Mouse (Mus musculus): ENCODE data around the gene Lmf1. TPM values are rescaled to one million over a fixed set of nuclear protein-coding genes. Genes with fewer than 3 reads are reported as not detected.

The Lmf1 gene
- total and polyA plus RNA-seq, 3 experiments, result 14.0 to 30.5 TPM; not detected in 1

DNA sequence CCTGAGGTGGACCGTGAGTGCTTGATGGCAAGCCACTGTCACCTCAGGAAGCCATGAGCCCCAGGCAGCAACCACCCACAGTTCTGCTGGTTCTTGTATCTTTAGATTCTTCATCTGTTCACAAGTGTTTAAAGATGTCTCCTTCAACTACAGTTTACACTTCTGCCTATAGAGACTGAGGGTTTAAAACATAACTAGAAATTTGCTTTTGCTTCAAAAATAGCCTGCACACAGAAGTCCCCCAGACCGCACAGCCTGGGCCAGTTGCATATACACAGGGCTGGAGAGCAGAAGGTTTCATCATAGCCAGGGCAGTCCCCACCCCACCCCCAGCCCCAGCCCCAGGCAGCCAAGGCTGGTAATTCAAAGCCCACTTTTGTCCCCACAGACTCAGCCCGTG, 65.9 kb downstream of the Lmf1 start:
- no peaks in the 10 kb centered on the region for H3K79me2 ChIP-seq (ENCODE audit: control insufficient read depth, insufficient read depth, low read length, poor library complexity)
- H3K27ac ChIP-seq (ENCODE audit: control insufficient read depth, low read depth, low read length), result no peak overlapping the region
- no peak for DNase-seq (ENCODE audit: low read depth, low spot score)
- H3K9me3 ChIP-seq (replicated peaks; ENCODE audit: insufficient read depth, low read length), result no peaks in the 10 kb centered on the region
- no peak overlapping the region for H3K4me3 ChIP-seq (ENCODE audit: control insufficient read depth in 1 of 2, insufficient read depth in 1 of 2, low read depth in 2 of 2, low read length in 2 of 2)
- no peak overlapping the region for H3K9ac ChIP-seq (ENCODE audit: control insufficient read depth, low read depth, low read length, poor library complexity, severe bottlenecking)
- H3K36me3 ChIP-seq (ENCODE audit: control insufficient read depth in 1 of 2, insufficient read depth in 2 of 2, low read length in 2 of 2), result no peaks in the 10 kb centered on the region
- no peak for TF ChIP-seq CTCF (IDR thresholded peaks at IDR 0.05 in 2 of 3, conservative IDR thresholded peaks at IDR 0.05 in 1 of 3; ENCODE audit: control insufficient read depth in 1 of 3, insufficient read depth in 1 of 3, low read depth in 2 of 3, low read length in 3 of 3, poor library complexity in 1 of 3, severe bottlenecking in 1 of 3)
- TF ChIP-seq MYB (IDR thresholded peaks at IDR 0.05; ENCODE audit: low read depth, low read length), result no peak
- TF ChIP-seq JUND (IDR thresholded peaks at IDR 0.05; ENCODE audit: low read depth, low read length), result no peak
- no peak for TF ChIP-seq ZKSCAN1 (IDR thresholded peaks at IDR 0.05; ENCODE audit: low read depth, low read length)
- TF ChIP-seq MAX (IDR thresholded peaks at IDR 0.05; ENCODE audit: low read length), result no peak
- no peak for TF ChIP-seq MAZ (IDR thresholded peaks at IDR 0.05; ENCODE audit: low read depth, low read length)
- TF ChIP-seq CHD1 (IDR thresholded peaks at IDR 0.05; ENCODE audit: low read depth, low read length), result no peak
- TF ChIP-seq USF1 (IDR thresholded peaks at IDR 0.05; ENCODE audit: low read depth, low read length), result no peak
- TF ChIP-seq E2F4 (IDR thresholded peaks at IDR 0.05; ENCODE audit: borderline replicate concordance, low read depth, low read length), result no peak
- TF ChIP-seq MYC (IDR thresholded peaks at IDR 0.05; ENCODE audit: low read depth, low read length), result no peak
- no peak for TF ChIP-seq ZMIZ1 (IDR thresholded peaks at IDR 0.05; ENCODE audit: low read depth, low read length)
- no peak for TF ChIP-seq TBP (IDR thresholded peaks at IDR 0.05; ENCODE audit: low read depth, low read length)
- TF ChIP-seq POLR2AphosphoS2 (IDR thresholded peaks at IDR 0.05; ENCODE audit: low read length), result no peak
- no peak for TF ChIP-seq USF2 (IDR thresholded peaks at IDR 0.05; ENCODE audit: borderline replicate concordance in 1 of 2, insufficient read depth in 1 of 2, low read depth in 1 of 2, low read length in 2 of 2)
- no peak for TF ChIP-seq POLR2A (IDR thresholded peaks at IDR 0.05; ENCODE audit: control insufficient read depth in 1 of 2, insufficient read depth in 1 of 2, low read depth in 1 of 2, low read length in 2 of 2, poor library complexity in 1 of 2)
- TF ChIP-seq RAD21 (IDR thresholded peaks at IDR 0.05; ENCODE audit: low read depth, low read length), result no peak
- no peak for TF ChIP-seq TAL1 (IDR thresholded peaks at IDR 0.05; ENCODE audit: low read length)
- no peak for TF ChIP-seq KAT2A (conservative IDR thresholded peaks at IDR 0.05; ENCODE audit: low read depth, low read length)
- no peaks in the 10 kb centered on the region for H3K4me1 ChIP-seq (ENCODE audit: control insufficient read depth in 1 of 2, insufficient read depth in 2 of 2, low read length in 2 of 2)
- H3K27me3 ChIP-seq (ENCODE audit: control insufficient read depth in 1 of 2, insufficient read depth in 2 of 2, low read length in 2 of 2), result no peaks in the 10 kb centered on the region

DNA sequence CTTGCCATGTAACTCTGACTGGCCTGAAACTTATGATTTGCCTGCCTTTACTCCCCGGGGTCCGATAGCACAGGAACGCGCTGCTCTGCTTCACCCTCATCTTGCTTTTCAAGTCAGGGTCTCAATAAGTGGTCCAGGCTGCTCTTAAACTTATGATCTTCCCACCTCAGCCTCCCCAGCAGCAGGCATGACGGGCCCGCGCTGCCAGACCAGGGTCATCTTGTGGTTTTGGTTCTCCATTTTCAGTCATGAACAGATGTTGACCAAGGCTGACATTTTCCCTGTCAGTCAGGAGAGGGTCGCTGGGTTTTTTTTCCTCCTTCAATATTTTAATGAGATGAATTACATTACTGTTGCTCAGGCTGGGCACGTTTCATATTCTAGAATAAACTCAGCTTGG, 66.8 kb downstream of the Lmf1 start:
- no peak for DNase-seq (ENCODE audit: low read depth, low spot score)
- Histone ChIP-seq H3K79me2 (ENCODE audit: control insufficient read depth, insufficient read depth, low read length, poor library complexity) (no peaks in the 10 kb centered on the region), H3K4me3 (ENCODE audit: control insufficient read depth in 1 of 2, insufficient read depth in 1 of 2, low read depth in 2 of 2, low read length in 2 of 2) (no peak overlapping the region), H3K36me3 (ENCODE audit: control insufficient read depth in 1 of 2, insufficient read depth in 2 of 2, low read length in 2 of 2) (no peaks in the 10 kb centered on the region), H3K27me3 (ENCODE audit: control insufficient read depth in 1 of 2, insufficient read depth in 2 of 2, low read length in 2 of 2) (no peaks in the 10 kb centered on the region), H3K9ac (ENCODE audit: control insufficient read depth, low read depth, low read length, poor library complexity, severe bottlenecking) (no peak overlapping the region), H3K4me1 (ENCODE audit: control insufficient read depth in 1 of 2, insufficient read depth in 2 of 2, low read length in 2 of 2) (no peaks in the 10 kb centered on the region), H3K27ac (ENCODE audit: control insufficient read depth, low read depth, low read length) (no peak overlapping the region), H3K9me3 (replicated peaks; ENCODE audit: insufficient read depth, low read length) (no peaks in the 10 kb centered on the region)
- no peak for TF ChIP-seq CTCF (IDR thresholded peaks at IDR 0.05 in 2 of 3, conservative IDR thresholded peaks at IDR 0.05 in 1 of 3; ENCODE audit: control insufficient read depth in 1 of 3, insufficient read depth in 1 of 3, low read depth in 2 of 3, low read length in 3 of 3, poor library complexity in 1 of 3, severe bottlenecking in 1 of 3)
- TF ChIP-seq USF2 (IDR thresholded peaks at IDR 0.05; ENCODE audit: borderline replicate concordance in 1 of 2, insufficient read depth in 1 of 2, low read depth in 1 of 2, low read length in 2 of 2), result no peak
- TF ChIP-seq BHLHE40 (IDR thresholded peaks at IDR 0.05; ENCODE audit: borderline replicate concordance, low read depth, low read length), result no peak
- TF ChIP-seq SMC3 (IDR thresholded peaks at IDR 0.05; ENCODE audit: low read depth, low read length), result no peak
- TF ChIP-seq E2F4 (IDR thresholded peaks at IDR 0.05; ENCODE audit: borderline replicate concordance, low read depth, low read length), result no peak
- TF ChIP-seq CHD1 (IDR thresholded peaks at IDR 0.05; ENCODE audit: low read depth, low read length), result no peak
- TF ChIP-seq ZC3H11A (IDR thresholded peaks at IDR 0.05; ENCODE audit: low read depth, low read length), result no peak
- no peak for TF ChIP-seq POLR2AphosphoS2 (IDR thresholded peaks at IDR 0.05; ENCODE audit: low read length)
- no peak for TF ChIP-seq TCF12 (IDR thresholded peaks at IDR 0.05; ENCODE audit: low read depth, low read length)
- no peak for TF ChIP-seq POLR2A (IDR thresholded peaks at IDR 0.05; ENCODE audit: control insufficient read depth in 1 of 2, insufficient read depth in 1 of 2, low read depth in 1 of 2, low read length in 2 of 2, poor library complexity in 1 of 2)
- no peak for TF ChIP-seq NRF1 (IDR thresholded peaks at IDR 0.05; ENCODE audit: insufficient read depth, low read depth, low read length, poor library complexity, severe bottlenecking)
- no peak for TF ChIP-seq SIN3A (IDR thresholded peaks at IDR 0.05; ENCODE audit: low read length)
- TF ChIP-seq ETS1 (IDR thresholded peaks at IDR 0.05; ENCODE audit: low read depth, low read length), result no peak
- TF ChIP-seq MEF2A (IDR thresholded peaks at IDR 0.05; ENCODE audit: extremely low read depth, insufficient replicate concordance, low read depth, low read length, poor library complexity, severe bottlenecking), result no peak
- no peak for TF ChIP-seq ZKSCAN1 (IDR thresholded peaks at IDR 0.05; ENCODE audit: low read depth, low read length)
- no peak for TF ChIP-seq CHD2 (IDR thresholded peaks at IDR 0.05; ENCODE audit: low read length)
- TF ChIP-seq HCFC1 (IDR thresholded peaks at IDR 0.05; ENCODE audit: low read depth, low read length), result no peak
- no peak for TF ChIP-seq NELFE (IDR thresholded peaks at IDR 0.05; ENCODE audit: low read depth, low read length)
